Comparison of ENCODE assay signal across 8 mouse cellular contexts in genomic region chr5:140705501-140706171, GRCm38 (mm10). TPM values are rescaled to one million over a fixed set of nuclear protein-coding genes. Genes with fewer than 3 reads are reported as not detected.
DNase-seq lines count a peak whose midpoint lies in the region; ATAC-seq lines count a peak whose summit lies in the region.

No protein-coding gene starts in this region.

- peaks cover 24% of the 10 kb centered on the region for H3K36me3 ChIP-seq in embryonic facial prominence, embryonic 15.5 days
- H3K36me3 ChIP-seq in lung, embryonic 16.5 days (ENCODE audit: control insufficient read depth, insufficient read depth, low read length): peaks cover 7% of the 10 kb centered on the region; the same call in 1 of the 2 replicates

- H3K4me2 ChIP-seq in embryonic facial prominence, embryonic 15.5 days (replicated peaks): peak overlapping the region; percentile 77
- H3K4me2 ChIP-seq in lung, embryonic 16.5 days (ENCODE audit: low read depth, low read length): peak overlapping the region; percentile 87

- intact Hi-C loops in gastrocnemius, postnatal 36 days (cut with DNase I): loop anchor here (2.0 to 10.0 kb wide), 2 partner anchors 55 to 381 kb away; partner anchors contain the start of genes Mad1l1 and Nudt1

- H3K27ac ChIP-seq in embryonic facial prominence, embryonic 15.5 days (replicated peaks): peak overlapping the region; percentile 87
- peak overlapping the region; percentile 82 for H3K27ac ChIP-seq in lung, embryonic 16.5 days (ENCODE audit: low read length)

- WGBS in embryonic facial prominence, embryonic 15.5 days: 40% methylated on average over 7 of the region's 7 CpGs
- WGBS in lung, embryonic 16.5 days: 49% methylated on average over 7 of the region's 7 CpGs

- H3K4me3 ChIP-seq in embryonic facial prominence, embryonic 15.5 days (replicated peaks): peak overlapping the region; percentile 62
- peak overlapping the region; percentile 77 for H3K4me3 ChIP-seq in lung, embryonic 16.5 days (ENCODE audit: low read length)

- DNase-seq in retina, postnatal 1 day: peak; percentile 10
- no peak for DNase-seq in retina, embryonic 14.5 days (ENCODE audit: low spot score)
- peak; percentile 29 for DNase-seq in induced T-regulatory cell, adult 2 months (ENCODE audit: low read depth)
- no peak for DNase-seq in natural killer cell, adult 2 months (ENCODE audit: low spot score in 2 of 2)
- no peak for DNase-seq in gastrocnemius, postnatal 25 days
- DNase-seq in gastrocnemius, postnatal 36 days: no peak

- peak overlapping the region; percentile 58 for H3K9ac ChIP-seq in embryonic facial prominence, embryonic 15.5 days
- H3K9ac ChIP-seq in lung, embryonic 16.5 days (ENCODE audit: low read length): peak overlapping the region; percentile 84

- H3K9me3 ChIP-seq in embryonic facial prominence, embryonic 15.5 days (replicated peaks): no peaks in the 10 kb centered on the region
- H3K9me3 ChIP-seq in lung, embryonic 16.5 days (ENCODE audit: control insufficient read depth, low read length): no peaks in the 10 kb centered on the region

- ATAC-seq in embryonic facial prominence, embryonic 15.5 days (ENCODE audit: insufficient number of reproducible peaks, low FRiP score, low TSS enrichment, low read depth): no peak
- ATAC-seq in lung, embryonic 16.5 days (ENCODE audit: low read depth): no peak

- H3K27me3 ChIP-seq in embryonic facial prominence, embryonic 15.5 days: no peaks in the 10 kb centered on the region
- no peaks in the 10 kb centered on the region for H3K27me3 ChIP-seq in lung, embryonic 16.5 days (ENCODE audit: control insufficient read depth, insufficient read depth, low read depth, low read length)

- H3K4me1 ChIP-seq in embryonic facial prominence, embryonic 15.5 days: peaks cover 38% of the 10 kb centered on the region
- peaks cover 22% of the 10 kb centered on the region for H3K4me1 ChIP-seq in lung, embryonic 16.5 days (replicated peaks; ENCODE audit: control insufficient read depth, insufficient read depth, low read length)

RNA-seq across cellular contexts. Expression of gene Brat1, which starts 0.8 kb away (rescaled TPM):
- 24.2 and 26.0 TPM in 2 replicates for polyA plus RNA-seq in embryonic facial prominence, embryonic 15.5 days (2015; fragmentation: Nextera tagmentation; extraction: Ambion mirVana)
- polyA plus RNA-seq in lung, embryonic 16.5 days (2015; fragmentation: Nextera tagmentation; extraction: Ambion mirVana): 24.4 TPM in 2 replicates
- 1 to 10 TPM; 4.8 to 5.8 TPM for total RNA-seq in gastrocnemius, postnatal 25 days (2021)
- 1 to 10 TPM; 4.6 to 5.1 TPM for total RNA-seq in gastrocnemius, postnatal 36 days (2021)

RNA-seq across cellular contexts. Expression of gene Iqce, which starts 3.5 kb away (rescaled TPM):
- polyA plus RNA-seq in embryonic facial prominence, embryonic 15.5 days (2015; fragmentation: Nextera tagmentation; extraction: Ambion mirVana): 24.6 and 28.2 TPM in 2 replicates
- 20.9 and 21.5 TPM in 2 replicates for polyA plus RNA-seq in lung, embryonic 16.5 days (2015; fragmentation: Nextera tagmentation; extraction: Ambion mirVana)
- total RNA-seq in gastrocnemius, postnatal 25 days (2021): 1 to 10 TPM; 3.4 to 3.9 TPM
- 1 to 10 TPM; 2.6 to 3.1 TPM for total RNA-seq in gastrocnemius, postnatal 36 days (2021)

RNA-seq across cellular contexts. Expression of gene Amz1, which starts 18.3 kb away (rescaled TPM):
- 0.79 and 1.5 TPM in 2 replicates for polyA plus RNA-seq in embryonic facial prominence, embryonic 15.5 days (2015; fragmentation: Nextera tagmentation; extraction: Ambion mirVana)
- polyA plus RNA-seq in lung, embryonic 16.5 days (2015; fragmentation: Nextera tagmentation; extraction: Ambion mirVana): 1.1 and 1.4 TPM in 2 replicates
- under 1 TPM in 1 of 2 experiments, not detected in 1; 0.29 TPM for total RNA-seq in gastrocnemius, postnatal 25 days (2021)
- total RNA-seq in gastrocnemius, postnatal 36 days (2021): under 1 TPM; 0.22 to 0.38 TPM

RNA-seq across cellular contexts. Expression of gene Ttyh3, which starts 56.8 kb away (rescaled TPM):
- 42.3 and 43.7 TPM in 2 replicates for polyA plus RNA-seq in embryonic facial prominence, embryonic 15.5 days (2015; fragmentation: Nextera tagmentation; extraction: Ambion mirVana)
- 27.9 and 29.4 TPM in 2 replicates for polyA plus RNA-seq in lung, embryonic 16.5 days (2015; fragmentation: Nextera tagmentation; extraction: Ambion mirVana)
- 1 to 10 TPM; 6.1 to 7.8 TPM for total RNA-seq in gastrocnemius, postnatal 25 days (2021)
- total RNA-seq in gastrocnemius, postnatal 36 days (2021): 1 to 10 TPM; 4.6 to 5.2 TPM

Comparison
In these comparisons a context has a peak if more than half of its experiments do, and no peak if none do; other contexts are left out.
1. DNase-seq: peak in retina, postnatal 1 day (single experiment) and induced T-regulatory cell, adult 2 months (single experiment); none in retina, embryonic 14.5 days (single experiment), natural killer cell, adult 2 months (0 of 2), gastrocnemius, postnatal 25 days (single experiment) and gastrocnemius, postnatal 36 days (0 of 2).